Mouse (Mus musculus) heart, adult 2 months (tissue): Measurements from ENCODE around the gene Gpx6. TPM values are rescaled to one million over a fixed set of nuclear protein-coding genes. Genes with fewer than 3 reads are reported as not detected.

Source experiments
- DNase-seq, 2 experiments: peaks; one replicate each; pipeline ENCODE4 v3.0.0; 2021
- H3K27ac ChIP-seq: fragments of 200-600 bp; 2 replicates; pipeline ENCODE4 v1.8.1; 2022
- H3K27me3 ChIP-seq: fragments of 200-500 bp; 2 replicates; pipeline ENCODE4 v1.6.1; 2012; ENCODE audit warnings: mild to moderate bottlenecking, low read length, inconsistent platforms, mixed read lengths; ENCODE audit not compliant: control insufficient read depth, insufficient read depth
- H3K36me3 ChIP-seq: fragments of 200-500 bp; 2 replicates; pipeline ENCODE4 v1.6.1; 2012; ENCODE audit warnings: low read length, inconsistent platforms; ENCODE audit not compliant: control insufficient read depth, insufficient read depth
- H3K4me1 ChIP-seq: fragments of 200-500 bp; 2 replicates; pipeline ENCODE4 v1.6.1; 2011; ENCODE audit warnings: low read length; ENCODE audit not compliant: control insufficient read depth, insufficient read depth
- H3K4me3 ChIP-seq: fragments of 200-600 bp; 2 replicates; pipeline ENCODE4 v1.8.1; 2022
- H3K79me2 ChIP-seq: fragments of 200-500 bp; replicated peaks from 2 replicates; pipeline ENCODE4 v1.6.1; 2012; ENCODE audit warnings: mild to moderate bottlenecking, inconsistent platforms, low read length, moderate library complexity, mixed read lengths; ENCODE audit not compliant: control insufficient read depth, insufficient read depth
- H3K9ac ChIP-seq: fragments of 200-500 bp; 2 replicates; pipeline ENCODE4 v1.6.1; 2012; ENCODE audit warnings: low read depth, mild to moderate bottlenecking, control low read depth, inconsistent platforms, low read length, mixed read lengths
- CTCF ChIP-seq: fragments of 200-600 bp; IDR thresholded peaks from 2 replicates; pipeline ENCODE4 v1.8.1; 2022; ENCODE audit warnings: antibody characterized with exemption, mild to moderate bottlenecking, moderate library complexity
- EP300 ChIP-seq: fragments of 200-500 bp; IDR thresholded peaks from 2 replicates; pipeline ENCODE4 v1.6.1; 2011; ENCODE audit warnings: low read depth, low read length, control low read depth; ENCODE audit not compliant: insufficient read depth
- POLR2A ChIP-seq: fragments of 200-500 bp; IDR thresholded peaks from 2 replicates; pipeline ENCODE4 v1.6.1; 2011; ENCODE audit warnings: mild to moderate bottlenecking, low read depth, low read length, control low read depth; ENCODE audit not compliant: insufficient read depth
- WGBS: fragments of 180-500 bp; shearing (Covaris S2); methylation state at CpG from one replicate; pipeline ENCODE4 v1.1.7; 2018; 5-methylcytosine and 5-hydroxymethylcytosine counted together
- intact Hi-C: fragments of 180-260 bp; cut with DNase I; formaldehyde crosslinking; loops from one replicate; pipeline ENCODE4 v1.15.1; 2025
- long read RNA-seq: library from polyadenylated mRNA; stranded (forward); transcript quantifications from one replicate; pipeline ENCODE4 v2.0.0, GENCODE M21; 2021
- polyA plus RNA-seq: library from polyadenylated mRNA; depleted of rRNA; stranded (reverse); fragments of >200 nt; gene quantifications from 2 replicates; pipeline ENCODE4 v1.2.3, GENCODE M21; 2012; rRNA removed
- total RNA-seq, 2 experiments: library from RNA; stranded (reverse); gene quantifications; 2 replicates each; pipeline ENCODE4 v1.2.3; 2021

Gpx6 gene
- total RNA-seq (not detected), polyA plus RNA-seq (not detected in 2 replicates)
- long read RNA-seq, result 0 reads

DNA sequence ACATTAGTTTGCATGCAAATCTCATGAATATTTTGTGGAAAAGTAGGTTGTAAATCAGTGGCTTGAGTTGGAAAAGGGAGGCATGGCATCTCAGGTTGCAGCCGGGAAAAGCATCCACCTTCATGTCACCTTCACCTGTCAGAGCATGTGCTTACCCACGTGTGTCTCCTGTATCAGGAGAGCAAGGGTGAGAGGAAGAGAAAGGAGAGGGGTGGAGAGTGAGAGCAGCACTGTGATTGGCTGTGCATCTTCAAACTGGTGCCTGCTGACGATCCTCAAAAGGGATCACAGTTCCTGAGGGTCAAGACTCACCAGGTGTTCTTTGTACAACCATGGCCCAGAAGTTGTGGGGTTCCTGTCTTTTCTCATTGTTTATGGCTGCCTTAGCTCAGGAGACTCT is at the start of gene Gpx6:
Gpx6 (plus strand) TSS at position 200 of the 400 bp plus-strand sequence.
- Histone ChIP-seq H3K27me3 (no peaks in the 10 kb centered on the region), H3K9ac (no peak within 1 kb of the TSS), H3K4me3 (no peak within 1 kb of the TSS), H3K36me3 (no peaks in the 10 kb centered on the region), H3K27ac (no peak within 1 kb of the TSS), H3K79me2 (no peaks in the 10 kb centered on the region), H3K4me1 (no peaks in the 10 kb centered on the region)
- intact Hi-C loops, result no loop called here
- 35% methylated on average over 3 of the region's 3 CpGs for WGBS
- no peak for DNase-seq
- no peak for TF ChIP-seq POLR2A
- TF ChIP-seq CTCF, result no peak
- TF ChIP-seq EP300, result no peak

DNA sequence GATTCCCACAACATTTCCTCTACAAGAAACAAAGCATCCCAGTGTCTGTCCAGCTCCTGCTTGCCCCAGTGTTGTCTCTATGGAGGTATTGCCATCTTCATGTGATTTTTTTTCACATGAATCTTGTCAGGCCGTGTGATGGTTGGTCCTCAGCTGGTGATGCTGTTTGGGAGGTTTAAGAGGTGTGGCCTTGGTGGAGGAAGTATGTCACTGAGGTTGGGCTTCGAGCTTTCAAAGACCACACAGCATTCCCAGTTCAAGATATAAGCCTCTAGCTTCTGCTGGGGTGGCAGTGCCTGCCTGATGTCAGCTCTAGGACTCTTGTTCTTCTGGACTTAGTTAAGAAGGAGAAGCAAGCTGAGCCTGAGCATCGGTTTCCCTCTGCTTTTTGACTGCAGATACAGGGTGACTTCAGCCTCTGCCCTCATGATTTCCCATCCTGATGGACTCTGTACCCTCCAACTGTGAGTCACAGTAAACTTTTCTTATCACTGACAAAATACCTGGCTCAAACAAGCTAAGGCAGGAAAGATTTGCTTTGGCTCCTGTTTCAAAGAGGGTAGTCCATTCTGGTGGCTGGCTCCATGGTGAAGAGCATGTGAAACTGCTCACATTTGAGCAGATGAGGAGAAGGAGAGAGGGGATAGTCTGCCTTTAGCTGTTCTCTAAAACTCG is 49.0 kb upstream of the Gpx6 start:
- WGBS, result 57% methylated on average over 4 of the region's 4 CpGs
- no peak for DNase-seq
- no peak overlapping the region for H3K27ac ChIP-seq
- no peaks in the 10 kb centered on the region for H3K4me1 ChIP-seq
- TF ChIP-seq EP300 (no peak), POLR2A (no peak), CTCF (no peak)
- intact Hi-C loops, result no loop called here
- H3K9ac ChIP-seq, result no peak overlapping the region
- peaks cover 1% of the 10 kb centered on the region; the same call in 1 of the 2 replicates for H3K27me3 ChIP-seq
- H3K79me2 ChIP-seq, result no peaks in the 10 kb centered on the region
- H3K4me3 ChIP-seq, result no peak overlapping the region
- H3K36me3 ChIP-seq, result no peaks in the 10 kb centered on the region

DNA sequence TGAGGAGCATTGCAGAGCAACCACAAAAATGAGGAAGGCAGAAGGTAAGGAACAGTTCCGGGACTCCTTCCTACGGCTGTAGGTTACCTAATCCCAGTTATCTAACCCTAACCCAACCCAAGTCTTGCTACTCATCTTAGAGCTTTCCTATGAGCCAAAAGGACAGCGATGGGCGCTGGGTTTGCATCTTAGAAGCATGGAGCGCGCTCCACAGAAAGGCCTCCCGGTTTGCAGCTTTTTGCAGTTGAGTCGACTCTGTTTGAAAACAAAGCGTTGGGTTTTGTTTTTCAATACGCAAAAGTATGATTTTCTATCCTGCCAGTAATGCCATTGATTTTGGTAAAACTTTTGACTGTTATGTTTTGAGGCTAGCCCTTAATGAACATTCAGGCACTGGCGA is 48.0 kb upstream of the Gpx6 start:
- Histone ChIP-seq H3K79me2 (no peaks in the 10 kb centered on the region), H3K4me1 (no peaks in the 10 kb centered on the region), H3K27me3 (no peaks in the 10 kb centered on the region; the same call in 1 of the 2 replicates), H3K36me3 (no peaks in the 10 kb centered on the region), H3K4me3 (peak overlapping the region; percentile 22), H3K9ac (no peak overlapping the region), H3K27ac (no peak overlapping the region)
- intact Hi-C loops, result no loop called here
- no peak for DNase-seq
- TF ChIP-seq POLR2A (no peak), EP300 (no peak), CTCF (no peak)
- WGBS, result 17% methylated on average over 11 of the region's 11 CpGs

DNA sequence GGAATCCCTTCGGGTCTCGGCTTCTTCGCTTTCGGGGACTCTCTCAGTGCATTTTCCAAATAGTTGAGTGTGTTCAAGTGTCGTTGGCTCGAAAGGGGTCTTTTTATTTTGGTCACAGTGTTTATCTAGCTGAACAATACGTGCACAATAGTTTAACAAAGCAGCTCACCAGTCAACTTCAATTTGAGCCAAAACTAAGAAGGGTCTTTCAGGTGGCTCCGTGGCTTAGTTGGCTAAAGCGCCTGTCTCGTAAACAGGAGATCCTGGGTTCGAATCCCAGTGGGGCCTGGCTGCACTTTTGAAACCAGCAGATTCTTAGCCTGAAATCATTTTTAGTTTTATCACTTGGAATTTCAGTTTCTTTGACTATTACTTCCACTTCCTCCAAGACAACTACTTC is 47.6 kb upstream of the Gpx6 start:
- intact Hi-C loops, result no loop called here

DNA sequence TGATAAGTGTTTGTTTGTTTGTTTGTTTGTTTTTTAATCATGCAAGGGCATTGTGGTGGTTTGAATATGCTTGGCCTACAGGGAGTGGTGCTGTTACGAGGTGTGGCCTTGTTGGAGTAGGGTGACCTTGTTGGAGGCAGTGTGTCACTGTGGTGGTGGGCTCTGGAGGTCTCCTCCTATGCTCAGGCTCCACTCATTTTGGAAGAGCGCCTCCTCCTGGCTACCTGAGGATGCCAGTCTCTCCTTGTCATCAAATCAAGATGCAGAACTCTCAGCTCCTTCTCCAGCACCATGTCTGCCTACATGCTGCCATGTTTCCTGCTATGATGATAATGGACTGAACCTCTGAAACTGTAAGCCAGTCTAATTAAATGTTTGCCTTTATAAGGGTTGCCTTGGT is 46.2 kb upstream of the Gpx6 start:
- intact Hi-C loops, result no loop called here
- no peak overlapping the region for H3K4me3 ChIP-seq
- H3K9ac ChIP-seq, result no peak overlapping the region
- TF ChIP-seq POLR2A (no peak), CTCF (no peak)
- H3K36me3 ChIP-seq, result no peaks in the 10 kb centered on the region
- H3K4me1 ChIP-seq, result no peaks in the 10 kb centered on the region
- no peaks in the 10 kb centered on the region; the same call in 1 of the 2 replicates for H3K27me3 ChIP-seq
- H3K79me2 ChIP-seq, result no peaks in the 10 kb centered on the region
- DNase-seq, result no peak
- H3K27ac ChIP-seq, result no peak overlapping the region
- WGBS, result 64% methylated on average over 2 of the region's 2 CpGs

More for the DNA sequence above, 47.6 kb upstream of the Gpx6 start:
- DNase-seq, result no peak
- H3K4me1 ChIP-seq, result no peaks in the 10 kb centered on the region
- no peaks in the 10 kb centered on the region; the same call in 1 of the 2 replicates for H3K27me3 ChIP-seq
- TF ChIP-seq POLR2A, result no peak
- no peak for TF ChIP-seq CTCF
- no peak for TF ChIP-seq EP300
- H3K9ac ChIP-seq, result no peak overlapping the region
- H3K4me3 ChIP-seq, result peak overlapping the region; percentile 22
- H3K79me2 ChIP-seq, result no peaks in the 10 kb centered on the region
- no peaks in the 10 kb centered on the region for H3K36me3 ChIP-seq
- WGBS, result 10% methylated on average over 11 of the region's 11 CpGs
- no peak overlapping the region for H3K27ac ChIP-seq

DNA sequence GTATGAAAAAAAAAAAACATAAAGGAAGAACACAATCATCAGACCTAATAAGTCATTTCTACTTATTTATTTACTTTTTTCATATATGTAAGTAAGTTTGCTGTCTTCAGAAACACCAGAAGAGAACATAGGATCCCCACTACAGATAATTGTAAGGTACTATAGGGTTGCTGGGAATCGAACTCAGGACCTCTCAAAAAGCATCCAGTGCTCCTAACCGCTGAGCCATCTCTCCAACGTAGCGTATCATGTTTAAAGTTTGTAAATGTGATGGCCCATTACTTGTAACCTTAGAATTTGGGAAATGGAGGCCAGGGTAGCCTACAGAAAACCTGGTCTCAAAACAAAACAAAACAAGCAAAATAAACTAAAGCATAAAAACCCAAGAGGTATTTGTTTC is 44.4 kb upstream of the Gpx6 start:
- no peak overlapping the region for H3K27ac ChIP-seq
- H3K4me3 ChIP-seq, result no peak overlapping the region
- no peaks in the 10 kb centered on the region for H3K36me3 ChIP-seq
- no peak for TF ChIP-seq EP300
- TF ChIP-seq CTCF, result no peak
- no peak for TF ChIP-seq POLR2A
- no peaks in the 10 kb centered on the region for H3K79me2 ChIP-seq
- intact Hi-C loops, result no loop called here
- DNase-seq, result no peak
- H3K27me3 ChIP-seq, result no peaks in the 10 kb centered on the region; the same call in 1 of the 2 replicates
- no peak overlapping the region for H3K9ac ChIP-seq
- no peaks in the 10 kb centered on the region for H3K4me1 ChIP-seq
- WGBS, result 44% methylated on average over 4 of the region's 4 CpGs
